Mouse (Mus musculus) CH12.LX (cell line): ENCODE data around the gene Atg5. TPM values are rescaled to one million over a fixed set of nuclear protein-coding genes. Genes with fewer than 3 reads are reported as not detected.

Source experiments
- DNase-seq: peaks from one replicate; pipeline ENCODE4 v3.0.0-alpha.2; 2013; ENCODE audit errors: extremely low read depth
- H3K27ac ChIP-seq: 2 replicates; pipeline ENCODE4 v1.5.1; 2012; ENCODE audit warnings: low read depth, mild to moderate bottlenecking, control low read depth, moderate library complexity; ENCODE audit not compliant: insufficient read depth
- H3K27me3 ChIP-seq: replicated peaks from 2 replicates; pipeline ENCODE3; 2012; ENCODE audit warnings: inconsistent platforms
- H3K36me3 ChIP-seq, 2 experiments: replicated peaks in 1 of 2; 2 replicates each; pipeline versions ENCODE3 to v1.6.1; 2012; ENCODE audit warnings: inconsistent platforms in 1 of 2, low read length in 1 of 2, mild to moderate bottlenecking in 1 of 2, mixed read lengths in 1 of 2, moderate library complexity in 1 of 2; ENCODE audit not compliant: control insufficient read depth in 1 of 2, insufficient read depth in 1 of 2
- H3K4me1 ChIP-seq, 2 experiments: 2 replicates each; pipeline ENCODE4 v1.6.1; 2012; ENCODE audit warnings: inconsistent platforms in 1 of 2, moderate library complexity in 1 of 2; ENCODE audit not compliant: insufficient read depth in 2 of 2, control insufficient read depth in 1 of 2
- H3K4me2 ChIP-seq: 2 replicates; pipeline ENCODE4 v1.6.1; 2012; ENCODE audit warnings: low read depth, mild to moderate bottlenecking, control low read depth; ENCODE audit not compliant: poor library complexity, insufficient read depth, severe bottlenecking
- H3K4me3 ChIP-seq, 3 experiments: fragments of 150-350 bp in 1 of 3; sonication (generic) in 1 of 3; replicated peaks in 1 of 3; 2 replicates each; pipeline versions ENCODE3 to v1.5.1; 2011 to 2012; ENCODE audit warnings: low read depth in 2 of 3, low read length in 2 of 3, mild to moderate bottlenecking in 2 of 3, moderate library complexity in 2 of 3, control low read depth in 1 of 3, improper control_type of control experiment in 1 of 3, inconsistent platforms in 1 of 3, mixed read lengths in 1 of 3; ENCODE audit not compliant: poor library complexity in 1 of 3
- H3K79me2 ChIP-seq: replicated peaks from 2 replicates; pipeline ENCODE4 v1.6.1; 2012; ENCODE audit warnings: mild to moderate bottlenecking, moderate library complexity; ENCODE audit not compliant: control insufficient read depth, poor library complexity, insufficient read depth, severe bottlenecking; ENCODE audit errors: extremely low read depth
- H3K9ac ChIP-seq: 2 replicates; pipeline ENCODE4 v1.6.1; 2012; ENCODE audit warnings: low read depth, mild to moderate bottlenecking, control low read depth, moderate library complexity; ENCODE audit not compliant: insufficient read depth
- H3K9me3 ChIP-seq: replicated peaks from 2 replicates; pipeline ENCODE3; 2012; ENCODE audit warnings: low read length, inconsistent platforms, mixed read lengths
- BHLHE40 ChIP-seq: IDR thresholded peaks from 2 replicates; pipeline ENCODE4 v1.6.1; 2011; ENCODE audit warnings: mild to moderate bottlenecking, low read depth, low read length, improper control_type of control experiment
- CHD1 ChIP-seq: IDR thresholded peaks from 2 replicates; pipeline ENCODE4 v1.6.1; 2012; ENCODE audit warnings: low read depth, low read length, improper control_type of control experiment, inconsistent platforms
- EP300 ChIP-seq: IDR thresholded peaks from 2 replicates; pipeline ENCODE4 v1.6.1; 2011; ENCODE audit warnings: low read length, improper control_type of control experiment
- ETS1 ChIP-seq: conservative IDR thresholded peaks from 2 replicates; pipeline ENCODE4 v1.6.1; 2012; ENCODE audit warnings: low read depth, mild to moderate bottlenecking, inconsistent platforms, low read length, improper control_type of control experiment, moderate library complexity
- HCFC1 ChIP-seq: IDR thresholded peaks from 2 replicates; pipeline ENCODE4 v1.6.1; 2012; ENCODE audit warnings: low read depth, mild to moderate bottlenecking, inconsistent platforms, low read length, improper control_type of control experiment
- IRF4 ChIP-seq: IDR thresholded peaks from 2 replicates; pipeline ENCODE4 v1.6.1; 2014; ENCODE audit warnings: low read depth, mild to moderate bottlenecking, inconsistent platforms, low read length, improper control_type of control experiment
- JUN ChIP-seq: IDR thresholded peaks from 2 replicates; pipeline ENCODE4 v1.6.1; 2011; ENCODE audit warnings: low read depth, mild to moderate bottlenecking, low read length, improper control_type of control experiment, moderate library complexity; ENCODE audit not compliant: insufficient read depth
- JUND ChIP-seq: conservative IDR thresholded peaks from 2 replicates; pipeline ENCODE4 v1.6.1; 2011; ENCODE audit warnings: low read depth, low read length, improper control_type of control experiment
- MAFK ChIP-seq: IDR thresholded peaks from 2 replicates; pipeline ENCODE4 v1.6.1; 2011; ENCODE audit warnings: low read length, improper control_type of control experiment; ENCODE audit not compliant: insufficient replicate concordance
- MAX ChIP-seq: IDR thresholded peaks from 2 replicates; pipeline ENCODE4 v1.6.1; 2011; ENCODE audit warnings: low read length, improper control_type of control experiment
- MEF2A ChIP-seq: IDR thresholded peaks from 2 replicates; pipeline ENCODE4 v1.6.1; 2014; ENCODE audit warnings: low read depth, mild to moderate bottlenecking, inconsistent platforms, low read length, improper control_type of control experiment, borderline replicate concordance
- MXI1 ChIP-seq: IDR thresholded peaks from 2 replicates; pipeline ENCODE4 v1.6.1; 2011; ENCODE audit warnings: mild to moderate bottlenecking, low read depth, low read length, improper control_type of control experiment
- MYC ChIP-seq: IDR thresholded peaks from 2 replicates; pipeline ENCODE4 v1.6.1; 2011; ENCODE audit warnings: low read depth, mild to moderate bottlenecking, improper control_type of control experiment, low read length
- NRF1 ChIP-seq: IDR thresholded peaks from 2 replicates; pipeline ENCODE4 v1.6.1; 2014; ENCODE audit warnings: low read depth, mild to moderate bottlenecking, inconsistent platforms, low read length, improper control_type of control experiment, moderate library complexity
- POLR2A ChIP-seq: IDR thresholded peaks from 2 replicates; pipeline ENCODE4 v1.6.1; 2011; ENCODE audit warnings: low read depth, mild to moderate bottlenecking, improper control_type of control experiment, low read length
- POLR2AphosphoS2 ChIP-seq: IDR thresholded peaks from 2 replicates; pipeline ENCODE4 v1.6.1; 2011; ENCODE audit warnings: low read depth, low read length, improper control_type of control experiment
- SIN3A ChIP-seq: IDR thresholded peaks from 2 replicates; pipeline ENCODE4 v1.6.1; 2012; ENCODE audit warnings: low read length, improper control_type of control experiment, inconsistent platforms
- SMC3 ChIP-seq: IDR thresholded peaks from 2 replicates; pipeline ENCODE4 v1.6.1; 2011; ENCODE audit warnings: low read depth, low read length, improper control_type of control experiment
- TBP ChIP-seq: conservative IDR thresholded peaks from 2 replicates; pipeline ENCODE4 v1.6.1; 2011; ENCODE audit warnings: low read depth, low read length, improper control_type of control experiment
- TCF12 ChIP-seq: IDR thresholded peaks from 2 replicates; pipeline ENCODE4 v1.6.1; 2014; ENCODE audit warnings: low read depth, mild to moderate bottlenecking, inconsistent platforms, low read length, improper control_type of control experiment
- USF2 ChIP-seq: conservative IDR thresholded peaks from 2 replicates; pipeline ENCODE4 v1.6.1; 2011; ENCODE audit warnings: low read depth, low read length, improper control_type of control experiment
- ZC3H11A ChIP-seq: IDR thresholded peaks from 2 replicates; pipeline ENCODE4 v1.6.1; 2012; ENCODE audit warnings: low read depth, mild to moderate bottlenecking, inconsistent platforms, low read length, improper control_type of control experiment
- ZKSCAN1 ChIP-seq: IDR thresholded peaks from 2 replicates; pipeline ENCODE4 v1.6.1; 2012; ENCODE audit warnings: low read depth, inconsistent platforms, low read length, improper control_type of control experiment, borderline replicate concordance
- ZMIZ1 ChIP-seq: IDR thresholded peaks from 2 replicates; pipeline ENCODE4 v1.6.1; 2012; ENCODE audit warnings: low read depth, mild to moderate bottlenecking, inconsistent platforms, low read length, improper control_type of control experiment
- ZNF384 ChIP-seq: IDR thresholded peaks from 2 replicates; pipeline ENCODE4 v1.6.1; 2012; ENCODE audit warnings: low read depth, low read length, improper control_type of control experiment, inconsistent platforms
- dilution Hi-C: fragments of 300-500 bp; cut with MboI; formaldehyde crosslinking; loops from 2 replicates; pipeline ENCODE4 v1.14.3; 2020; ENCODE audit warnings: low sequenced_read_pairs; ENCODE audit not compliant: extremely low pct_unique_long_range_greater_than_20kb, extremely low pct_ligation_motif_present
- in situ Hi-C: fragments of 300-500 bp; cut with MboI; formaldehyde crosslinking; loops from 3 replicates; pipeline ENCODE4 v1.14.3; 2019; ENCODE audit warnings: low sequenced_read_pairs, low pct_ligation_motif_present, low pct_unique_long_range_greater_than_20kb, mixed read lengths
- polyA plus RNA-seq: library from polyadenylated mRNA; unstranded; fragments of >175 nt; gene quantifications from 2 replicates; pipeline ENCODE4 v1.2.1, GENCODE M21; 2012; ENCODE audit warnings: low read depth; ENCODE audit not compliant: insufficient read length
- total RNA-seq, 2 experiments: library from RNA; depleted of rRNA; stranded (reverse); fragments of 300-350 nt in 1 of 2; fragments of >200 nt in 1 of 2; gene quantifications; 2 replicates each; pipeline ENCODE4 v1.2.3; 2012 to 2014

Gene Atg5
- total and polyA plus RNA-seq, 3 experiments, result 15.6 to 47.5 (median 34.7) TPM

DNA sequence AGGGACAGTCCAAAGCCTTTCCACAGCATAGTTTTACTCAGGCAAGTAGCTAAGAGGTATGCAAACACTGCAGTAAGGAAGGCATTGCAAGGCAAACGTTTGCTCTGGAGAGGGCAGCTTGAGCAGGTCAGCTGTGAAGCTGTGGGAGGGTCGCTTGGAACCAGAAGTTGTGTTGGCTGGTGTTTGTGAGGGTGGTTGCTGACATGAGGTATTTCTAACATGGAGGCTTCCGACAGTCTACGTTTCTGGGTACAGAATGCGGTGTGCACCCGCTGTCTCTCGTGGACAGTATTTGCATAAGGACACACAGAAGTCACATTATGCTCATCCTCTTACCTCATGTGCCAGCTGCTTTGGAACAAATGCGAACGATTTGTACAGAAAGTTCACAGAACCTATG, 31.0 kb downstream of the Atg5 start:
- H3K27me3 ChIP-seq, result no peaks in the 10 kb centered on the region
- peak; percentile 69 for DNase-seq
- in situ Hi-C loops, result loop anchor here (10.0 to 25.0 kb wide), 2 partner anchors 156 to 438 kb away; no protein-coding TSS in a partner anchor
- TF ChIP-seq ZC3H11A (no peak), USF2 (no peak), TBP (0 out of 2 replicates have a peak, but pooled peaks have one; percentile 17), ZKSCAN1 (no peak), IRF4 (peak; percentile 5; the same call in 1 of the 2 replicates), POLR2A (no peak), MXI1 (peak; percentile 33; the same call in 1 of the 2 replicates), TCF12 (peak; percentile 64), SMC3 (no peak), EP300 (no peak; the same call in 1 of the 2 replicates), ETS1 (peak; percentile 88), ZNF384 (peak; percentile 2; the same call in 1 of the 2 replicates), CHD1 (peak; percentile 71; the same call in 1 of the 2 replicates), HCFC1 (no peak), BHLHE40 (peak; percentile 93), ZMIZ1 (no peak), SIN3A (peak; percentile 63; the same call in 1 of the 2 replicates), JUND (peak; percentile 41; the same call in 1 of the 2 replicates), MAX (peak; percentile 45; the same call in 1 of the 2 replicates), POLR2AphosphoS2 (no peak), MYC (0 out of 2 replicates have a peak, but pooled peaks have one; percentile 61), MEF2A (peak; percentile 40; the same call in 1 of the 2 replicates), MAFK (peak; percentile 58; the same call in 1 of the 2 replicates), NRF1 (peak; percentile 29; the same call in 1 of the 2 replicates), JUN (peak; percentile 44; the same call in 1 of the 2 replicates)
- TF ChIP-seq, all 38 proteins: peak for 16
- H3K79me2 ChIP-seq, result no peaks in the 10 kb centered on the region; the same call in 1 of the 2 replicates
- peak overlapping the region; percentile 33 for H3K4me2 ChIP-seq
- H3K4me3 ChIP-seq, result peak overlapping the region; percentile 17 to 36 (median 21)
- H3K4me1 ChIP-seq, result peaks cover 16 to 52% of the 10 kb centered on the region in 2 experiments
- 0 out of 2 replicates have a peak overlapping the region, but pooled peaks have one; percentile 0 for H3K9ac ChIP-seq
- peaks cover 10 to 29% of the 10 kb centered on the region in 2 experiments for H3K36me3 ChIP-seq
- dilution Hi-C loops, result no loop called here
- H3K27ac ChIP-seq, result peak overlapping the region; percentile 48
- no peaks in the 10 kb centered on the region for H3K9me3 ChIP-seq
